Mouse (Mus musculus): ENCODE results near the gene Kcna6. TPM values are rescaled to one million over a fixed set of nuclear protein-coding genes. Genes with fewer than 3 reads are reported as not detected.

Gene Kcna6
- polyA plus RNA-seq (2014; fragmentation: Nextera tagmentation; extraction: Ambion mirVana) = 9.4 and 9.9 TPM in 2 replicates

- WGBS = 3% methylated on average over 31 of the region's 36 CpGs
- Histone ChIP-seq H3K27ac (replicated peaks; ENCODE audit: low read depth, low read length) (peak within 1 kb of the TSS; percentile 52), H3K9me3 (ENCODE audit: control insufficient read depth, low read length) (no peaks in the 10 kb centered on the region), H3K36me3 (ENCODE audit: control insufficient read depth, insufficient read depth, low read length) (no peaks in the 10 kb centered on the region), H3K27me3 (replicated peaks; ENCODE audit: control insufficient read depth, insufficient read depth, low read length) (peaks cover 19% of the 10 kb centered on the region), H3K4me3 (ENCODE audit: low read depth, low read length) (peak within 1 kb of the TSS; percentile 61), H3K4me1 (ENCODE audit: control insufficient read depth, insufficient read depth, low read length) (0 out of 2 replicates have a peak, but pooled peaks cover 5% of the 10 kb centered on the region), H3K9ac (ENCODE audit: low read depth, low read length) (peak within 1 kb of the TSS; percentile 68), H3K4me2 (ENCODE audit: low read depth, low read length) (peak within 1 kb of the TSS; percentile 95)
- DNase-seq (ENCODE audit: low spot score) (peak; percentile 82), ATAC-seq (ENCODE audit: low read depth) (peak; percentile 91)
Measured at GRCm38 (mm10) chr6:126740211-126741142, at the start of gene Kcna6. TSS of gene Kcna6 (minus strand) at chr6:126740674.

GRCm38 (mm10) chr6:126788863-126789262, 48.4 kb upstream of the Kcna6 start:
- H3K27ac ChIP-seq (replicated peaks; ENCODE audit: low read depth, low read length) = no peak overlapping the region
- H3K27me3 ChIP-seq (replicated peaks; ENCODE audit: control insufficient read depth, insufficient read depth, low read length) = no peaks in the 10 kb centered on the region
- no peak overlapping the region for H3K4me3 ChIP-seq (ENCODE audit: low read depth, low read length)
- H3K36me3 ChIP-seq (ENCODE audit: control insufficient read depth, insufficient read depth, low read length) = no peaks in the 10 kb centered on the region
- H3K9ac ChIP-seq (ENCODE audit: low read depth, low read length) = no peak overlapping the region
- no peak for ATAC-seq (ENCODE audit: low read depth)
- WGBS = 72% methylated on average over 8 of the region's 8 CpGs
- no peak overlapping the region for H3K4me2 ChIP-seq (ENCODE audit: low read depth, low read length)
- no peaks in the 10 kb centered on the region for H3K9me3 ChIP-seq (ENCODE audit: control insufficient read depth, low read length)
- DNase-seq (ENCODE audit: low spot score) = no peak
- H3K4me1 ChIP-seq (ENCODE audit: control insufficient read depth, insufficient read depth, low read length) = no peaks in the 10 kb centered on the region

- H3K9me3 ChIP-seq (ENCODE audit: control insufficient read depth, low read length) = no peaks in the 10 kb centered on the region
- H3K4me2 ChIP-seq (ENCODE audit: low read depth, low read length) = no peak overlapping the region
- WGBS = 49% methylated on average over 5 of the region's 5 CpGs
- no peak overlapping the region for H3K4me3 ChIP-seq (ENCODE audit: low read depth, low read length)
- no peaks in the 10 kb centered on the region for H3K4me1 ChIP-seq (ENCODE audit: control insufficient read depth, insufficient read depth, low read length)
- H3K9ac ChIP-seq (ENCODE audit: low read depth, low read length) = no peak overlapping the region
- no peaks in the 10 kb centered on the region for H3K36me3 ChIP-seq (ENCODE audit: control insufficient read depth, insufficient read depth, low read length)
- DNase-seq (ENCODE audit: low spot score) (no peak), ATAC-seq (ENCODE audit: low read depth) (no peak)
- H3K27me3 ChIP-seq (replicated peaks; ENCODE audit: control insufficient read depth, insufficient read depth, low read length) = no peaks in the 10 kb centered on the region
- H3K27ac ChIP-seq (replicated peaks; ENCODE audit: low read depth, low read length) = no peak overlapping the region
Measured at GRCm38 (mm10) chr6:126784206-126784605, 43.7 kb upstream of the Kcna6 start.

- H3K9me3 ChIP-seq (ENCODE audit: control insufficient read depth, low read length) = no peaks in the 10 kb centered on the region
- H3K9ac ChIP-seq (ENCODE audit: low read depth, low read length) = no peak overlapping the region
- DNase-seq (ENCODE audit: low spot score) = no peak
- no peak overlapping the region for H3K4me3 ChIP-seq (ENCODE audit: low read depth, low read length)
- no peak overlapping the region for H3K4me2 ChIP-seq (ENCODE audit: low read depth, low read length)
- no peak for ATAC-seq (ENCODE audit: low read depth)
- no peak overlapping the region for H3K27ac ChIP-seq (replicated peaks; ENCODE audit: low read depth, low read length)
- H3K36me3 ChIP-seq (ENCODE audit: control insufficient read depth, insufficient read depth, low read length) = no peaks in the 10 kb centered on the region
- 58% methylated on average over 10 of the region's 10 CpGs for WGBS
- H3K4me1 ChIP-seq (ENCODE audit: control insufficient read depth, insufficient read depth, low read length) = no peaks in the 10 kb centered on the region
- no peaks in the 10 kb centered on the region for H3K27me3 ChIP-seq (replicated peaks; ENCODE audit: control insufficient read depth, insufficient read depth, low read length)
Measured at GRCm38 (mm10) chr6:126783651-126784066, 43.2 kb upstream of the Kcna6 start.

GRCm38 (mm10) chr6:126783056-126783455, 42.6 kb upstream of the Kcna6 start:
- Histone ChIP-seq H3K4me1 (ENCODE audit: control insufficient read depth, insufficient read depth, low read length) (no peaks in the 10 kb centered on the region), H3K27me3 (replicated peaks; ENCODE audit: control insufficient read depth, insufficient read depth, low read length) (no peaks in the 10 kb centered on the region), H3K36me3 (ENCODE audit: control insufficient read depth, insufficient read depth, low read length) (no peaks in the 10 kb centered on the region), H3K9ac (ENCODE audit: low read depth, low read length) (no peak overlapping the region), H3K4me2 (ENCODE audit: low read depth, low read length) (no peak overlapping the region), H3K27ac (replicated peaks; ENCODE audit: low read depth, low read length) (no peak overlapping the region), H3K4me3 (ENCODE audit: low read depth, low read length) (no peak overlapping the region), H3K9me3 (ENCODE audit: control insufficient read depth, low read length) (no peaks in the 10 kb centered on the region)
- WGBS = 73% methylated on average over 1 of the region's 1 CpGs
- ATAC-seq (ENCODE audit: low read depth) = no peak
- DNase-seq (ENCODE audit: low spot score) = no peak

GRCm38 (mm10) chr6:126777889-126778288, 37.4 kb upstream of the Kcna6 start:
- H3K27ac ChIP-seq (replicated peaks; ENCODE audit: low read depth, low read length) = no peak overlapping the region
- no peaks in the 10 kb centered on the region for H3K36me3 ChIP-seq (ENCODE audit: control insufficient read depth, insufficient read depth, low read length)
- H3K4me1 ChIP-seq (ENCODE audit: control insufficient read depth, insufficient read depth, low read length) = no peaks in the 10 kb centered on the region
- 47% methylated on average over 6 of the region's 6 CpGs for WGBS
- H3K27me3 ChIP-seq (replicated peaks; ENCODE audit: control insufficient read depth, insufficient read depth, low read length) = no peaks in the 10 kb centered on the region; the same call in 1 of the 2 replicates
- no peaks in the 10 kb centered on the region for H3K9me3 ChIP-seq (ENCODE audit: control insufficient read depth, low read length)
- no peak for DNase-seq (ENCODE audit: low spot score)
- H3K9ac ChIP-seq (ENCODE audit: low read depth, low read length) = no peak overlapping the region
- no peak overlapping the region for H3K4me3 ChIP-seq (ENCODE audit: low read depth, low read length)
- ATAC-seq (ENCODE audit: low read depth) = no peak
- H3K4me2 ChIP-seq (ENCODE audit: low read depth, low read length) = no peak overlapping the region

- Histone ChIP-seq H3K36me3 (ENCODE audit: control insufficient read depth, insufficient read depth, low read length) (no peaks in the 10 kb centered on the region), H3K4me3 (ENCODE audit: low read depth, low read length) (no peak overlapping the region), H3K9ac (ENCODE audit: low read depth, low read length) (no peak overlapping the region), H3K4me1 (ENCODE audit: control insufficient read depth, insufficient read depth, low read length) (no peaks in the 10 kb centered on the region), H3K27me3 (replicated peaks; ENCODE audit: control insufficient read depth, insufficient read depth, low read length) (no peaks in the 10 kb centered on the region; the same call in 1 of the 2 replicates), H3K27ac (replicated peaks; ENCODE audit: low read depth, low read length) (no peak overlapping the region), H3K4me2 (ENCODE audit: low read depth, low read length) (no peak overlapping the region), H3K9me3 (ENCODE audit: control insufficient read depth, low read length) (no peaks in the 10 kb centered on the region)
- ATAC-seq (ENCODE audit: low read depth) (no peak), DNase-seq (ENCODE audit: low spot score) (no peak)
- 57% methylated on average over 4 of the region's 4 CpGs for WGBS
Measured at GRCm38 (mm10) chr6:126773873-126774272, 33.4 kb upstream of the Kcna6 start.

GRCm38 (mm10) chr6:126772326-126772725, 31.9 kb upstream of the Kcna6 start:
- Histone ChIP-seq H3K36me3 (ENCODE audit: control insufficient read depth, insufficient read depth, low read length) (no peaks in the 10 kb centered on the region), H3K4me1 (ENCODE audit: control insufficient read depth, insufficient read depth, low read length) (no peaks in the 10 kb centered on the region; the same call in 1 of the 2 replicates), H3K27me3 (replicated peaks; ENCODE audit: control insufficient read depth, insufficient read depth, low read length) (no peaks in the 10 kb centered on the region; the same call in 1 of the 2 replicates), H3K9ac (ENCODE audit: low read depth, low read length) (no peak overlapping the region), H3K27ac (replicated peaks; ENCODE audit: low read depth, low read length) (no peak overlapping the region), H3K9me3 (ENCODE audit: control insufficient read depth, low read length) (no peaks in the 10 kb centered on the region), H3K4me2 (ENCODE audit: low read depth, low read length) (no peak overlapping the region), H3K4me3 (ENCODE audit: low read depth, low read length) (no peak overlapping the region)
- ATAC-seq (ENCODE audit: low read depth) = no peak
- no peak for DNase-seq (ENCODE audit: low spot score)
- WGBS = 68% methylated on average over 4 of the region's 4 CpGs

Measured in embryonic facial prominence, embryonic 14.5 days (tissue).